Mouse (Mus musculus) frontal cortex, postnatal 36 days (tissue): ENCODE results near the gene Kin.

Experiments
- DNase-seq, 2 experiments: peaks; one replicate each; pipeline ENCODE4 v3.0.0; 2022; ENCODE audit warnings: low spot score in 2 of 2

The Kin gene

DNA sequence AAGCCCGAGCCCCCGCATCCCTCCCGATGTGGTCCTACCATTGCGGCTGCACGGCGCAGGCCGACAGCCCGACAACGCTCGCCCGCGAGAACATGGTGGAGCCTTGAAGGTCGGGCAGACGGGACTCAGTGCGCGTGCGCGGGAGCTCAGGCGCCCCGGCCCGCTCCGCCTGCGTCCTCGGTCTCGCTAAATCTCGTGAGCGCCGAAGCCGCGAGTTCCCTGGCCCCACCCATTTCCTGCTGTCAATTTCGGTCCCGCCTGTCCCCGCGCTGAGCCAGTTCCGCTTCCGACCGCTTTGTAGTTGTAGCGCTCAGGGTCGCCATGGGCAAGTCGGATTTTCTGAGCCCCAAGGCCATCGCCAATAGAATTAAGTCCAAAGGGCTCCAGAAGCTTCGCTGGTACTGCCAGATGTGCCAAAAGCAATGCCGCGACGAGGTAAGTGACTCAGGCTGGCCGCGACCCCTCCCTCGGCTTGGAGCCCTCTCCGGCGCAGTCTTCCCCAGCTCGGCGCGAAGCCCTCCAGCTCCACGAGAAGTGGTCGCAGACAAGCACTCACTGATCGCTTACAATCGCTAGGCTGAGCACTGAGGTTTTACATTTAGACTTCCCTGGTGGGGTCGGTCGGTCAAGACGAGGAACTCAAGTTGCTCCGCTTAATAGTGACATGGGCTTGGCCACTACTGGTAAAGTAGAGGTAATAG lies at the start of gene Kin, which contains the start of gene Atp5c1:
Kin (plus strand) TSS at position 284 of the 701 bp plus-strand sequence.
Atp5c1 (minus strand) TSS at position 201 of the 701 bp plus-strand sequence.
- peak; percentile 96 to 97 for DNase-seq

DNA sequence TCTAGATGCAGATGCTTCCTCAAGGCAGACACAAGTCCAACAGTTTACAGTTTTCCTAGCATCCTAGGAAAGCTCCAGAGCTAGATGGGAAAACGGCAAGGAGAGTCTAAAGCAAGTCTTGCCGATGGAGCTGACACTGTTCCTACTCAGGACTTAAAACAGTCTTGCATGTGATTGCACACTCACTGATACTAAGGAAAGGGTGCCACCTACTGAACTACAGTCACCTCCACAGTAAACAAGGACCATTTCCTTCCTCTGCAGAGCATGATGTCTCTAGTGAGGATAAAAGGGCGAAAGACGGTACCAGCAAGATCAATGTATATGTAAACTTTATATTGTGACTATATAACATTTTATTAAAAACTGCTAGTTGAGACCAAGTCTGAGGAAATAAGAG lies 46.7 kb upstream of the Kin start:
- DNase-seq: no peak

GRCm38 (mm10) chr2:10034976-10035375 lies 45.4 kb upstream of the Kin start:
- no peak for DNase-seq

DNA sequence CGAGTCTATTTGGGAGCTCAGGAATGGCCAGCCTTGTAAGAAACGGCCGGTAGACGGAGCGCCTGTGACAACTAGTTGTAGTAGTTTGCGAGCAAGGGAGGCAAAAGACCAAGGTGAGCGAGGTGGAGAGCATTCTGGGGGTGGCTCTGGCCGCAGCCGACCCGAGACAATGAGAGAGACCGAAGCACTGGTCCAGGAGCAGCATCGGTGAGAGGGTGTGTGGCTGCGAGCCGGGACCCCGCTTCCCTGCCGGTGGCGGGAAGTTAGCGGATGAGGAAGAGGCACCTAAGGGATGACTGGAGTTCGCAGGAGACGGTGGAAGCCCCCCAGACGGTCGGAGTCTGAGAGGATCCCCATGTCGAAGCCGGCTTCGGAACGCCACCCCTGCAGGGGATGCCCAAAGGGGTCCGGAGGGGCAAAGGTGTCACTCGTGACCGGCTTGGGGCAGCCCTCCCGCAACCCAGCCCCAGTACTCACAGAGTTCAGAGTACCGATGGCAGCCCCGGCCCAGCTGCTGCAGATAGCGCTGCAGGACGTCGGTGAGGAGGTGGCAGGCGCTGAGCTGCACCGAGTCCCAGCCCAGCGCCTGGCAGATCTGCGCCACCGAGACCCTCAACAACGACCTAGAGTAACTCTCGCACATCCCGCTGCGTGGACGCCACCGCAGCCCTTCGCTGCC lies 32.5 kb upstream of the Kin start:
- DNase-seq: peak; percentile 19 to 38

DNA sequence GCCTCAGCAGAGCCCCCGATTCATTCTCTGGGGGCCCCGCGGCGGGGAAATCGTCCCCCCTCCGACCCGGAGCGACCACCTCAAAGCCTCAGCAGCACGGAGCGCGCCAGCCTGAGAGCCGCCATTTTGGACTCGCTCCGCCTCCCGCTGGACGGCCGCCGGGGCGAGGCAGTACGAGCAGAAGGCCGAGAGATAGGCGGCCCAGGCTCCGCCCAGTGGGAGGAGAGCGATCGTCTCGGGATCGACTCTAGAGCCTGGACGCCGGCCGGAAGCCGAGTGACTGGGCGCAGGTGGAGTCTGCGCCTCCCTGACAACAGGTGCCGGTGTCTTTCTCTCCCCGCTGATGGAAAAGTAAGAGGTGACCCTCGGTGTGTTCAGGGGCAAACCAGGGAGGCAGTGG lies 31.9 kb upstream of the Kin start, which contains the start of gene Taf3:
Taf3 (minus strand) TSS at position 136 of the 400 bp plus-strand sequence.
- DNase-seq: peak; percentile 88 to 92

GRCm38 (mm10) chr2:10049456-10049855 lies 30.9 kb upstream of the Kin start:
- no peak for DNase-seq

DNA sequence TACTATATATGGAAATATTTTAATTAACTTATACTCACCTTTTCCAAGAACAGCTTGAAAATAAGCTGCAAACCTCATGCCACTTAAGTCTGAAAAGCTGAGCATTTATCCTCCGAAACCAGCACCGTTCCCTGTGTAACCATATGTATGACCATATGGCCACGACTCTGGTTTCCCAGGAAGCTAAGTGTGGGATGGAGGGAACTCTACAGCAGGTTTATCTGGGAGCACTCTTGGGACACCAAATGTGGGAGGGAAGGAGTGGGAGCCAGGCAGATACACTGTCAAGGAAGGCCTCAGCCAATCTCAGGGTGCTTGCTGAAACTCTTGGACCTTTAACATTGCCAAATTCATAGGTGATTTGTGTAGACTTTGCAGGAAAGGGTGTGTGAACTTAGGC lies 29.5 kb upstream of the Kin start:
- DNase-seq: peak; percentile 64 to 82

- no peak for DNase-seq
Observed at GRCm38 (mm10) chr2:10051996-10052395, 28.4 kb upstream of the Kin start.

DNA sequence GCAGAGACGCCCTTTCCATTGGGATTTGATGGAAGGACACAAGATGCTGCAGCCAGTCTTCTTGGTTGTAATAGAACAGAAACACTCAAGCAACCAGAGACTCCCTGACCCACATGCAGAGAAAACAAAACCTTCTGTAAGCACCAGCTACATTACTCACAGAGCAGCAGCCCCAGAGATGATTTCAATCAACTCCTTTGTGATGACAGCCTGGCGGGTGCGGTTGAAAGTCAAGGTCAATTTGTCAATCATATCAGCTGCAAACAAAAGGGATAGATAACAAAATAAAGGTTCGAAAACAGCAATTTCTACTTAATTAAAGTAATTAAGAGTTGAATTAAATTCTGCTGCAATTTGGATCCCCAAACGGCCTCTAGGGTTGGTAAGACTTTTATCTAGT lies 21.6 kb upstream of the Kin start:
- DNase-seq: no peak

GRCm38 (mm10) chr2:10071751-10072150 lies 8.6 kb upstream of the Kin start:
- DNase-seq: no peak

DNA sequence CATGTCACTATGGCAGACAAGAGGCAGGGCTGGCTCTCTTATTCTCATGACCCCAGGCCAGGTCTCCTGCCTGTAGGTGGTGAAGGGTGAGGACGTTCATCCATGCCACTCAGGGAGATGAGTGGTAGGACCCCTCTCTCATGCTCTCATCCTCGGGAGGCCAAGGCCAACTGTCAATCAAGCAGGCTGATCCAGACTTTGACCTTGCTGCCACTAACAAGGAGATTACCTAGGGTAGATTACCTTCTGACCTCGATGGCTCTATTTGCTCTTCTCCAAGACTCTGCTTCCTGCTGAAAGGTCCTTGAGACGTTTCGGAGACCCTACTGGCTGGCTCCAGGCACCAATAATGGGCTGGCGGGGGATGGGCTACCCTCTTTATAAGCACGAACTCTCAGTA lies 5.9 kb upstream of the Kin start:
- DNase-seq: no peak

DNA sequence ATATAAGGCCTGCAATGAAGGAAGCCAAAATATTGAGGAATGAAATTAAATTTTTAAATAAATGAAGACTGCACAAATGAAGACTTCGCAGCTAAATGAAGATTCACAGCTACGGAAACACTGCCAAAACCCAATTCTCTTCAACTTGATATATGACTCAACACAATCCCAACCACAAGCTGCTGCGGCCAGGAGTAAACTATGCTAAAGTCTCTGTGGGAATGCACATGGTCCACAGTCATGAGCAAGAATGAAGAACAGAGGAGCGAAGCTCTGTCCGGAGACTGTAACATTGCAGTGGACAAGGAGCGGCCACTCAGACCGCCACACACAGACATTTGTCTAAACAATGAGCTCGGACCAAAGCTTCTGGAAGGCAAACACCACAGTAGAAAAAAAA lies 3.7 kb upstream of the Kin start:
- no peak for DNase-seq

- DNase-seq: no peak
Observed at GRCm38 (mm10) chr2:10079745-10080309, 566 bp upstream of the Kin start.

- DNase-seq: no peak
Observed at GRCm38 (mm10) chr2:10081453-10082080, 1.2 kb downstream of the Kin start.

GRCm38 (mm10) chr2:10082737-10083136 lies 2.3 kb downstream of the Kin start:
- DNase-seq: no peak

- DNase-seq: no peak
Observed at GRCm38 (mm10) chr2:10087256-10087850, 7.0 kb downstream of the Kin start.

GRCm38 (mm10) chr2:10094327-10095100 lies 14.1 kb downstream of the Kin start:
- DNase-seq: no peak

DNA sequence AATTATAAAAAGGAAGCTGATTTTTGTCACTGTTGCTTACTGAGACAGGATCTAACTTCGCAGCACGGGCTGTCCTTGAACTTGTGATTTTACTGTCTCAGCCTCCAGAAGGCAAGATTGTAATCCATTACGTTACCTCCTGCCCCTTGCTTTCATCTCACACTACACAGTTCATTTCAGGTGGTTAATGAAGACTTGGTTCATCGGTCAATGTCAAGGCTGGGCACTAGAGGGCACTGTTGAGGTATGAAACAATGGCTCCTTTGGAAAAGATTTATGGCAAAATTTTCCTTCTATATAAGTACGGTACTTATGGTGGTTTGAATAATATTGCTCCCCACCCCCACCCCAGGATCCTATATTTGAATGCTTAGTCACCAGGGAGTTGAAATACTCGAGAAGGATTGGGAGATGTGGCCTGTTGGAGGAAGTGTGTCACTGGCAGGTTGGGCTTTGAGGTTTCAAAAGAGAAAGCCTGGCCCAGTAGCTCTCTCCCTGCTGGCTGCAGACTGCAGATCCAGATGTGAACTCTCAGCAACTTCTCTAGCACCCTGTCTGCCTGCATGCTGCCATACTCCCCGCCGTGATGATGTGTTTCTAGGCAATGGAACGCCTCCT lies 18.3 kb downstream of the Kin start:
- DNase-seq: peak; percentile 55 to 71

- no peak for DNase-seq
Observed at GRCm38 (mm10) chr2:10100471-10100870, 20.1 kb downstream of the Kin start.

DNA sequence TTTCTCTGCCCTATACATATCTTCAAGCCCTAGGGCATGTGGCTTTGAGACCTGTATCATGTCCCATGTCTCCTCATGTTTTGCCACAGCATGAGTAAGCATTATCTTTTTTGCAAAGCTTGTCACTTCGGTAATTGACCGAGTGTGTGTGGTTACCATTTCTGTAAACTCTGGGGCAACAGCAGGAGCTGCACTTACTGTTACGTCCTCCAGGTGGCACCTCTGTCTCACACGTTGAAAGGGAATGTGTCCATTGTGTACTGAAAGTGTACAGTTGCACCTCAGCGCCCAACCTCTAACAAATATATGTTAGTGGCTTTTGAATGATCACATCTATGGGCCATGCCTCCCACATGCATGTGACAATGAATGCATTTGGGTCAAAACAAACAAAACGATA lies 20.8 kb downstream of the Kin start:
- DNase-seq: peak; percentile 44 to 66
